Mouse (Mus musculus): Measurements from ENCODE around the gene Gm28308.

DNA sequence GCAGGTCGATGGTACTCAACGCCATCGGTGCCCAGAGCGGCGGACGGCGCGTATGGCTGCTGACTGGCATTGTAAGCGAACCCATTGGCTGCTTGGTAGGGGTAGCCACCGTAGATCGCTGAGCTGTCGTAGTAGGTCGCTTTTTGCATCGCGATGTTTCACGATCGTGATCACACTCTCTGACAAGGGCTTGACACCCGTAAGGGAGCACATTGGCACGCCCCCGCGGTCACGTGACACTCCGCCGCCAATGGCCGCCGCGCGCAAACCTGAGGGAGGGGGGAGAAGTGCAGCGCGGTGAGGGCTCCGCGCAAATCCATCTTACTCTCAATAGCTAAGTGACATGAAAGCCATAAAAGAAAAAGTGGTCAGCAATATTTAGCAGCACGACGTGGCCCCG is 40.6 kb downstream of the Gm28308 start:
- TF ChIP-seq CTCF (IDR thresholded peaks at IDR 0.05; ENCODE audit: borderline replicate concordance, insufficient read depth, low read depth, low read length) (no peak), POLR2A (IDR thresholded peaks at IDR 0.05; ENCODE audit: borderline replicate concordance, insufficient read depth, low read length) (no peak)

Measured in cerebellum, adult 2 months (tissue).